Mouse (Mus musculus) MEL (cell line): Measurements from ENCODE around the gene Ifngr2.

Source experiments
- CTCF ChIP-seq, 3 experiments: IDR thresholded peaks in 2 of 3; conservative IDR thresholded peaks in 1 of 3; 2 replicates each; pipeline ENCODE4 v1.5.1; 2011 to 2012; ENCODE audit warnings: low read length in 3 of 3, low read depth in 2 of 3, mild to moderate bottlenecking in 2 of 3, improper control_type of control experiment in 1 of 3, inconsistent platforms in 1 of 3, mixed read lengths in 1 of 3, moderate library complexity in 1 of 3; ENCODE audit not compliant: control insufficient read depth in 1 of 3, insufficient read depth in 1 of 3, poor library complexity in 1 of 3, severe bottlenecking in 1 of 3
- GABPA ChIP-seq: IDR thresholded peaks from 2 replicates; pipeline ENCODE4 v1.6.1; 2012; ENCODE audit warnings: low read depth, mild to moderate bottlenecking, inconsistent platforms, low read length, improper control_type of control experiment, moderate library complexity
- ZMIZ1 ChIP-seq: IDR thresholded peaks from 2 replicates; pipeline ENCODE4 v1.6.1; 2012; ENCODE audit warnings: low read depth, mild to moderate bottlenecking, inconsistent platforms, low read length, improper control_type of control experiment, moderate library complexity

DNA sequence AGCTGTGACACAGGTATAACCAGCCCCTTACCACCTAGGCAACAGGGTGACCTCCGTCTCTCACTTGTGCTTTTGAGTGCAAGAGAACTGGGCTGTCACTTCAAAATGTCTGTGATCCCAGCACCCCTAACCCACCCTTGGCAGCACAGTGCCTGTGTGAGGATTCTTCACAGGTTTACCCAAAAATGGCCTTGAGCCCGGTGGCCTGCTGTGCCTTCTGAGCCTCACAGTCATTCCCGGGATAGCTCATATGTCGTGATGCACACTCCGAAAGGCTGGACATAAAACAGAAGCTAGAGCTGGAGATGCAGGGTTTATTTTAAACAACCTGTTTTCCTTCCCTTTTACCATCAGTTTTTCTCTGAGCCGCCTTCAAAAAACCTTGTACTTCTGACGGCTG lies 42.2 kb upstream of the Ifngr2 start:
- no peak for TF ChIP-seq CTCF (IDR thresholded peaks at IDR 0.05 in 2 of 3, conservative IDR thresholded peaks at IDR 0.05 in 1 of 3; ENCODE audit: control insufficient read depth in 1 of 3, insufficient read depth in 1 of 3, low read depth in 2 of 3, low read length in 3 of 3, poor library complexity in 1 of 3, severe bottlenecking in 1 of 3)
- TF ChIP-seq ZMIZ1 = no peak
- no peak for TF ChIP-seq GABPA
